Mouse (Mus musculus): ENCODE data around the gene Pou4f1.

DNA sequence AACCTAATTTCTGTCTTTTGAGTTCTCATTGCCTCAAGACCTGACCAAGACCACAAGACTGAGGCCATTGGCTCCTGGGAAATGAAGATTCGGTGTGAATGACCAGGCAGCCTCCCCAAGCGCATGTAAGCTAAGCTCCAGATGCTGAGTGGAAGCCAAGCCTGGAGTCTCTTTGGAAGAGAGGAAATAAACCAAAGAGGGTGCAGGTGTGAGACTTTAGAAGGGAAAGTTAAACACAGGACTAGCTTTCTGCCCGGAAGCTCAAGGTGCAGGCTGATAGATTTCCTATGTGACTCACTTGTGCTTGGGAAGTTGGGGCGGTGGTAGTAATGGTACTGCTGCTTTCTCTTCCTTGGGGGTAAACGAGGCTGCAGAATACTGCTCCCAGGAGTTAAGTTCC lies 3.0 kb downstream of the Pou4f1 start:
- TF ChIP-seq CTCF (IDR thresholded peaks at IDR 0.05; ENCODE audit: low read depth) (no peak), EP300 (IDR thresholded peaks at IDR 0.05; ENCODE audit: low read depth) (no peak)
